Mouse (Mus musculus) A20 (cell line): ENCODE data around the gene Smc3.
"Not testable (repeated sequence)": the region's sequence is repeated elsewhere in the genome, so short reads cannot be mapped to it uniquely, and the experiment has no call there.

ENCODE experiments used
- DNase-seq: peaks from one replicate; pipeline ENCODE4 v3.0.0-alpha.2; 2011; ENCODE audit warnings: low read depth, low spot score

Smc3 gene

GRCm38 (mm10) chr19:53576061-53576460 is 24.1 kb upstream of the Smc3 start:
- DNase-seq, result no peak

GRCm38 (mm10) chr19:53577025-53577800 is 23.0 kb upstream of the Smc3 start:
- no peak for DNase-seq

GRCm38 (mm10) chr19:53578597-53579252 is 21.5 kb upstream of the Smc3 start:
- DNase-seq, result peak; percentile 83

GRCm38 (mm10) chr19:53580271-53580670 is 19.9 kb upstream of the Smc3 start:
- DNase-seq, result not testable (repeated sequence)

- DNase-seq, result not testable (repeated sequence)
Measured at GRCm38 (mm10) chr19:53587686-53588085, 12.5 kb upstream of the Smc3 start.

- DNase-seq, result not testable (repeated sequence)
Measured at GRCm38 (mm10) chr19:53588968-53589367, 11.2 kb upstream of the Smc3 start, which contains the start of gene Nutf2-ps1. Gene Nutf2-ps1, minus strand, starts transcription at chr19:53589068.

- DNase-seq, result no peak
Measured at GRCm38 (mm10) chr19:53596723-53597474, 3.3 kb upstream of the Smc3 start.

GRCm38 (mm10) chr19:53600549-53601362 is 558 bp downstream of the Smc3 start:
- DNase-seq, result peak; percentile 70

GRCm38 (mm10) chr19:53601363-53601655 is 1.1 kb downstream of the Smc3 start:
- DNase-seq, result no peak

GRCm38 (mm10) chr19:53608921-53609320 is 8.7 kb downstream of the Smc3 start:
- no peak for DNase-seq

- no peak for DNase-seq
Measured at GRCm38 (mm10) chr19:53621681-53622080, 21.5 kb downstream of the Smc3 start.

GRCm38 (mm10) chr19:53638041-53638440 is 37.8 kb downstream of the Smc3 start:
- DNase-seq, result peak; percentile 39

- DNase-seq, result no peak
Measured at GRCm38 (mm10) chr19:53638727-53639126, 38.5 kb downstream of the Smc3 start.

- DNase-seq, result peak; percentile 38
Measured at GRCm38 (mm10) chr19:53644020-53644595, 43.9 kb downstream of the Smc3 start.

GRCm38 (mm10) chr19:53647301-53647700 is 47.1 kb downstream of the Smc3 start:
- no peak for DNase-seq

GRCm38 (mm10) chr19:53648056-53648455 is 47.9 kb downstream of the Smc3 start:
- no peak for DNase-seq

GRCm38 (mm10) chr19:53648802-53649236 is 48.6 kb downstream of the Smc3 start:
- peak; percentile 56 for DNase-seq

GRCm38 (mm10) chr19:53649361-53649760 is 49.2 kb downstream of the Smc3 start:
- DNase-seq, result no peak

GRCm38 (mm10) chr19:53649802-53650201 is 49.6 kb downstream of the Smc3 start:
- no peak for DNase-seq

GRCm38 (mm10) chr19:53650921-53651320 is 50.7 kb downstream of the Smc3 start:
- DNase-seq, result no peak

GRCm38 (mm10) chr19:53652267-53652666 is 52.1 kb downstream of the Smc3 start:
- no peak for DNase-seq
